Mouse (Mus musculus) kidney, adult 2 months (tissue): ENCODE measurements at regions not wholly inside any gene's neighbourhood (a gene's known extent, or its start where the extent isn't known, plus 50 kb on each side); places are given as distances from the start of the nearest gene placed in this dataset.

Source experiments
- CTCF ChIP-seq: fragments of 200-500 bp; conservative IDR thresholded peaks from 2 replicates; pipeline ENCODE4 v1.5.1; 2011; ENCODE audit warnings: low read depth, mild to moderate bottlenecking, control low read depth, low read length, moderate library complexity, mixed read lengths; ENCODE audit not compliant: insufficient read depth, insufficient read length
- POLR2A ChIP-seq: fragments of 200-500 bp; IDR thresholded peaks from one replicate; pipeline ENCODE4 v1.6.1; 2011; ENCODE audit warnings: low read depth, low read length, control low read depth

- no peak for TF ChIP-seq CTCF
- no peak for TF ChIP-seq POLR2A
Measured at GRCm38 (mm10) chr12:107021806-107022205, 466.6 kb upstream of the 3110018I06Rik start.
